Mouse (Mus musculus): Measurements from ENCODE around the gene Olfr954.
A peak's percentile ranks its signal among the peaks of the same experiment; 100 is the strongest.

Olfr954 gene

GRCm38 (mm10) chr9:39456401-39456800, at the start of gene Olfr954:
Gene Olfr954, plus strand, starts transcription at chr9:39456701.
- DNase-seq: no peak

- no peak for DNase-seq
Observed at GRCm38 (mm10) chr9:39427048-39427447, 29.5 kb upstream of the Olfr954 start, which contains the start of gene Olfr952. Gene Olfr952, minus strand, starts transcription at chr9:39427148.

GRCm38 (mm10) chr9:39471844-39472243, 15.3 kb downstream of the Olfr954 start, which contains the start of gene Olfr955:
Gene Olfr955, minus strand, starts transcription at chr9:39471944.
- DNase-seq: no peak

GRCm38 (mm10) chr9:39493895-39494294, 37.4 kb downstream of the Olfr954 start, which contains the start of gene Olfr44:
Gene Olfr44, minus strand, starts transcription at chr9:39493995.
- no peak for DNase-seq

DNA sequence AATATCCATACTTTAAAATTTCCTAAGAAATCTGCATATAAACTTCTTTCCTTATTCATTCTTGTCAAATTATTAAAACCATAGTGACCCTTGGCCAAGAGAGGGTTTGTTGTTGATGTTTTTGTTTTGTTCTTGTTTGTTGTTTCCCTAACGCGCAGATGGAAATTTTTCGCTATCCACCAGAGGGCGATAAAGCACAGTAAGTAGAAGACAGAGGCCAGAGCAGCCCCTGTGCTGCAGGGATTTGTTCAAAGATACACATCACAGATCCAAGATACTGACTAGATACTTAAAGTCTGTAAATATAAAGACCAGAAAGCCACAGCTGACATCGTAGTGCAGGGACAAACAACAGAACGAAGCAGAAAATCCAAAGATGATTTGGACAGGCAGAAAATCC, 52.5 kb downstream of the Olfr954 start:
- DNase-seq: peak; percentile 27 to 73

DNA sequence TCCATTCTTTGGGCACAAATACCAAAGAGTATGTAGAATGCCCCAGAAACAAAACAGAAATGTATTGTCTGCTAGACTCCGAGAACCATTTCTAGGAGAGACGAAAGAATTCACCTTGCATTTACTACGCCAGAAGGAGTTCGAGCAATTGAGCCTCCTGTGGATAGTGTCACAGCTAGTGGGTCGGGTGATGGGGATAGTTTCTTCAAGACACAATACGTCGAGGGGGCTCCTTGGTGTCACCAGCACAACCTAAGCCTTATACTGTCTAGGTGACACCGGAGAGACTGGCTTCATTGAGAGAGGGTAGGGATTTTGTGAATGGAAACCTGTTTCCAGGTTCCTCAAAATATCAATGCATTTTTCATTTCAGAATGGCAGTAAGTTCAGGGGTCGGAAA, 52.9 kb downstream of the Olfr954 start:
- DNase-seq: no peak
